Mouse (Mus musculus) adrenal gland, postnatal 14 days (tissue): ENCODE measurements at regions not wholly inside any gene's neighbourhood (a gene's known extent, or its start where the extent isn't known, plus 50 kb on each side); places are given as distances from the start of the nearest gene placed in this dataset.
A peak's percentile ranks its signal among the peaks of the same experiment; 100 is the strongest.

Experiments
- DNase-seq: peaks from one replicate; pipeline ENCODE4 v3.0.0; 2021; ENCODE audit warnings: mixed read lengths

GRCm38 (mm10) chr14:72219523-72219922 lies 272.1 kb downstream of the Gm9195 start:
- DNase-seq = no peak

DNA sequence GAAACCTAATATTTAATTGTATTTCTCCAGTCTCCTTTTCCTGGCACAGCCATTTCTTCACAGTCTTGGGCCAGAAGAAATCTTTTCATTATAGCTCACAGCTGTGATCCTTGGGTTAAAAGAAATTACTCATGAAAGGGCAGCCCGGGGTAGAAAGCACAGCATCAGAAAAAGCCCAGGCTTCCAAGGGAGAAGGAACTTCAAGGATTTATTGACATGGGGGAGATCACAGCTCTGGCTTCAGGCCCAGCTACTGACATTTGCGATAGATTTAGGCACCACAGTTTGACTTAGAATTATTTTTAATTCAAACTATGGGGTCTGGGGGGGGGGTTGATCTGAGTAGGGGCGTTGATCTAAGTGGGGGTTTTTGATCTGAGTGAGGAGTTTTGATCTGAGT lies 291.3 kb downstream of the Gm9195 start:
- DNase-seq = no peak

- no peak for DNase-seq
Measured at GRCm38 (mm10) chr14:72199900-72200299, 291.7 kb downstream of the Gm9195 start.

- DNase-seq = no peak
Measured at GRCm38 (mm10) chr14:72197972-72198371, 293.7 kb downstream of the Gm9195 start.

DNA sequence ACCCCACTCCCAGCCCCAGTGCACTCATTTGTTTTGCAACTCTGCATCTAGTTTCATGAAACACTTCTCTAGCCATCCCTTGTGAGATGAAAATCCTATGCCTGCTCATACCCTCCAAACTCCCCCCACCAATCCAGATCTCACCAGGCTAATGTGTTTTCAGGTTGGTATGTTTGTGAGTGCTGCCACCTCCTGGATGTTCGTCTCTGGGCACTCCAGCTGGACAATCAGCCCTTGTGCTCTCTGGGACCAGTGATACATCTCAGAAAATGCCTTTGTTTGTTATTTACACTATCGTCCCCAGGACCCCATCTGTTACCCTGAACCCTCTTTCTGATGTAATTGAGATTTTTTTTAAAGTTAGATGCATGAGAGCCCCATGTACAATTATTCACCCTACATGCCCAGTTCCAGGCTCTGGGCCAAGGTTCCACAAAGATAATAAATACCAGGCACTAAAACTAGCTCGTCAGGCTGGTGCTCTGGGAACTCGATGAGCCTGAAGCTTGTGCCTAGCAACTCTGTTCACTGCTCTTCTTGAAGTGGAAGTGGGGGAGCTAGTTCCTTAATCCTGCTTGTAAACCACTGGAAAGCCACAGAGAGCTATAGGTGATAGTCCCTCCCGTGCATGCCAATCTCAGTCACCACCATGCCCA lies 304.2 kb downstream of the Gm9195 start:
- DNase-seq = peak; percentile 24

GRCm38 (mm10) chr14:72175751-72176150 lies 315.9 kb downstream of the Gm9195 start:
- no peak for DNase-seq

GRCm38 (mm10) chr14:72172549-72173405 lies 318.9 kb downstream of the Gm9195 start:
- no peak for DNase-seq

DNA sequence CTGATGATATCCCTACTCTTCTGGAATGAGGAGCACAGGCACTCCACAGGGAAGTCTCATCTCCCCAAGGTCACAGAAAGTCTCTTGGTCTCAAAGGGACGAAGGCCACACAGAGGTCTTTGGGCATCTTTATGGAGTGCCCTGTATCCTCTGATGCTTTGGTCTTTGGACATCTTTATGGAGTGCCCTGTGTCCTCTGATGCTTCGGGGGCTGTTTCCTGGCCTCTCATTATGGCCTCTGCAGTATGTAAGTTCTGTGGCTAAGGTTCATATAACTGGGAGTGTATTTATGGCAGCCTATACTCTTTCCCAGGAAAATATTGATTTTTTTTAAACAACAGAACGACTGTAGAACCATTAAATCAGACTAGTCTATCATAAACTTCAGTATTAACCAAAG lies 319.9 kb downstream of the Gm9195 start:
- no peak for DNase-seq

DNA sequence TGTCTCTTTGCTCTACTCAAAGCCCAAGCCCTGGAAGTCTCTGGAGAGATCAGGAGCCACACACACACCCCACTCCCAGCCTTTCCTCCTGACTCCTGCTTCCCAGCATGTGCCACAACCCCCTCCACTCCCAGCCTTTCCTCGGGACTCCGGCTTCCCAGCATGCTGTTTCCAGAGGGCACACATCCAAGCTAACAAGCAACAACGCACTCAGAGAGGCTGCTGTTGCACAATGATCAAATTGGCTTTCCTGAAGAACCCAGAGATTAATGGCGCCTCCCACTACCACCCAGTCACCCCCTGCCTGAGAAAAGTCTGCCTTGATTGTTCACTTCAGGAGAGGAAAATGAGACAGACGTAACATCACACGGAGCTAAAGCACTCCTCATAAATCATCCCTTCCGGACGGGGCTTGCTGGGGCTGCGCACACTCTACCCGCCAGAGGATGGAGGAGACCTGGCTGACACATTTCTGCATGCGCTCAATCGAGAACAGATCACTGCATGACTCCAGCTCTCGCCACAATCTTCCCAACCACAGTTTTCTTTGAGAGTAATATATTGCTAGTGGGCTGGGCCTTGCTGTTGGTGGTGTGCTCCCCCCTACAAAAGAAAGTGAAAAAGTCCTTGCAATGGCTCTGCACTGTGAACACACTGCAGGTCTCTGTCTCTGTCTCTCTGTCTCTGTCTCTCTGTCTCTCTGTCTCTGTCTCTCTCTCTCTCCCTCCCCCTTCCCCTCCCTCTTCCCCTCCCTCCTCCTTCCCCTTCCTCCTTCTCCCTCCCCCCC lies 332.9 kb downstream of the Gm9195 start:
- peak; percentile 12 for DNase-seq

DNA sequence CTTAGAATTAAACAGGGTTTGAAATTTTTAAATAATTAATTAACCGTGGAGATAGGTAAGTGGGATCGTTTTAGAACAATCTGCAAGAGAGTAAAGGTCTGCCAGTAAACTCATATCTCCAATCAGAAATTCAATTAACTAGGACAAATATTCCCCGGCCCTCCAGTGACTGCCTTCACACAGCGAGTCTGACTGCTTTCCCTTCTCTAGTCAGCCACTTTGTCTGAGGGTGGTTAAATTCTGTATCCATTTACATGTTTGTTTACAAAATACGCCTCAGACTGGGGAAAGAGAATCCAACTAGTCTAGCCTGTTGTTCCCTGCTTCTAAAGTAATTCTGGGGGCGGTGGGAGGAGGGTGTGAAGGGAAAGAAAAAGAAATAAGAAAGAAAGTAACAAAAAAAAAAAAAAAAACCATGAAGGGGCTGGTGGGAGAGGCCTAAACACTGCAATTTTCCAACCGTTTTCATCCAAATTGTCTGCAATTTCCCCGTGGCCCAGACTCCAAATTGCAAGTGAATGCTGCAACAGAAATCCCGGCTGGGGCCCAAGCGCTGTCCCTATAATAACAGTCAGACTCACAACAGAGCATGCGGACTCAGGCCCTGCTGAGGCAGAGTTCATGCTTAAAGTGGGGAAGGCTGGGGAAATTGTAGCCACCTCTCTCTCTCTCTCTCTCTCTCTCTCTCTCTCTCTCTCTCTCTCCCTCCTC lies 336.3 kb downstream of the Gm9195 start:
- DNase-seq = no peak

DNA sequence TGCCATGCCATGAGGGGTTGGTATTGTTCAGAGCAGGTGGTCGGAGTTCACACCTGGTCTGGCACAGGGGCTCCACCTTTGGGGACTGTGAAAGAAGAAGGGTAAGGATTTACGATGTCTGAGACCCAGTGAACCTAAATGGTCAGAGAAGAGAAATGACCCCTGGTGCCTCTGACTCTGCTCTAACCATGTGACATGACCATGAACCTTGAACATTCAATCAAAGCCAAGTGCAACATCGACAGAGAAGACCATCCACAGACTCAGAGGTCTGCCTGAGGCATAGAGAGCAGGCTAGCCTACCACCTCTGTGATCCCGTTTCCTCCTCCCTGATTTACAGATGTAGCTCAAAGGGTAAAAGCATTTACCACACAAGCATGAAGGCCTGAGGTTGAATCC lies 340.0 kb downstream of the Gm9195 start:
- DNase-seq = no peak

DNA sequence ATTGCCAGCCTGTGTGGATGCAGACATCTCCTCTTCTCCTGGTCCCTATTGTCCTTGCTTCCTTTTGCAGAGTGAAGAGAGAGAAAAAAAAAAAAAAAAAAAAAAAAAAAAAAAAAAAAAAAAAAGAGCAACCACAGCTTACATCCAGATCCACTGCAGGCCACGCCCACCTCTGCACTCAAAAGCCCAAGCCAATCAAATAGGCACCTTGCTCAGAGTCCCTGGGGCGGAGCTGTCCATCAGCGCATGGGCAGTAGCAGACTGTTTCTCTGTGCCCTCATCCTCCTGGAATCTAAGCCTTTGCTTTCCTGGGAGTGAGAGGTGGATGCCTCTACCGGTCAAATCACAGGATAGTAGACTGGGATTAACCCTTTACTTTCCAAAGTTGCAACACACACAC lies 342.2 kb downstream of the Gm9195 start:
- peak; percentile 22 for DNase-seq

GRCm38 (mm10) chr14:72148886-72149285 lies 342.8 kb downstream of the Gm9195 start:
- no peak for DNase-seq

DNA sequence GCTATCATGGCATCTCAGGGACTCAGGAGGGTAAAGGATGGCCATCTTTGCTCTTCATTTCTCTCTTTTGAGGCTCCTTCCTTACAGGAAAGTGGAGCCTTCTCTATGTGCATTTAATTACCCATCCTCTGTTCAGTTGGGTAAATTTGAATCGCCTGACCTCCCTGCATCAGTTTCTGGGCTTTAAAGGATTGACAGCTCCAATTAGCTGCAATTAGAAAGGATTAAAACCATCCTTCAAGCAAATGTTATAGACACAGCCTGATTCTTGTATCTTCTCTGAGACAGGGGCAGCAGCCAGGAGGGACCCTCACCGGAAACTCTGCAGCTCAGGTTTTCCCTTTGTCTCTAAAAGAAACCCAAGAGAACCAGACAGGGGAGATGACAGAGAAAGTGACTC lies 345.3 kb downstream of the Gm9195 start:
- no peak for DNase-seq

DNA sequence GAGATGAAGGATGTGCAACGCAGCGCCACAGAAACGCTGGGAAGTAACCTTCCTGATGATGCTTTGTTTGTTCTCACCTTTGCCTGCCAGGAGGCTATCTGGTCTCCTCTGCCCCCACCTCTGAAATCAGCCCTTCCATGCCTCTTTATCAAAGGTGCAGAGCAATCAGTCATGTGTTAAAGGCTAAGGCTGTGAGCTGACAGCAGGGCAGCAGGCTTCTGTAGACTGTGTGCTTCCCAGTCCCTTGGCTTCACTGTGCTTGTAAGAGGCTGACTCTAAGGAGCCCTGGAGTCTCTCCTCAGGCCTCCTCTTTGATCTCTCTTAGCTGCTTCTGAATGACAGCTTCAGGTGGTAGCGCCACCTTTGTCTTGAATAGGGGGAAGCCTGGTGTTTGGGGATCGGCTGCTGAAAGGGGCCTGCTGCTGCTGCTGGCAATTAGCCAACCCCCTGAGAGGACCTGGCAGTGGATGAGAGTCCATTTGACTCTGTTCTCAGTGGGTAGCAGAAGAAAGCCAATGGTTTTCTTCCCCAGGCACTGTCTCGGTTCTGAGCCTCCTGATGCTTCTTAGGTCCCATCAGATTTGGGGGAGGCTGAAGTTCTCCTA lies 348.7 kb downstream of the Gm9195 start:
- no peak for DNase-seq

- no peak for DNase-seq
Measured at GRCm38 (mm10) chr14:72141136-72141535, 350.5 kb downstream of the Gm9195 start.

- DNase-seq = no peak
Measured at GRCm38 (mm10) chr14:72130149-72130548, 361.5 kb downstream of the Gm9195 start.

DNA sequence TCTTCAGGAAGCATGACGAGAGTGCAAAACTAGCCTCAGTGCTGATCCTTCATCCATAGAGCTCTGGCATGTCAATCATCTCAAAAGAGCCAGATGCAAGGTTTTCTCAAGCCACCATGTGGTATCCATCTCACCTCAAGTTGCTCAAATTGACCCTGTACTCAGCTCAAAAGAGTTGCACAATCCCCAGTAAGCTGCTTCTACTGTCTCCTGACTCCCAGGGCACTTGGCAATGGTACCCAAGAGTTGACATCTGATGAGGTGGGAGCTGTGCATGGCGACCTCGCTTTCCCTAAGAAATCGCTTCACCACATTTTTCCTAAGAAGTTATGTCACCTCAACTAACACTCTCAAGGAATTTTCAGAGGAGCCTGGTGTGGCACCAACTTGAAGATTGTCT lies 369.9 kb downstream of the Gm9195 start:
- no peak for DNase-seq

GRCm38 (mm10) chr14:72121006-72121405 lies 370.6 kb downstream of the Gm9195 start:
- no peak for DNase-seq

DNA sequence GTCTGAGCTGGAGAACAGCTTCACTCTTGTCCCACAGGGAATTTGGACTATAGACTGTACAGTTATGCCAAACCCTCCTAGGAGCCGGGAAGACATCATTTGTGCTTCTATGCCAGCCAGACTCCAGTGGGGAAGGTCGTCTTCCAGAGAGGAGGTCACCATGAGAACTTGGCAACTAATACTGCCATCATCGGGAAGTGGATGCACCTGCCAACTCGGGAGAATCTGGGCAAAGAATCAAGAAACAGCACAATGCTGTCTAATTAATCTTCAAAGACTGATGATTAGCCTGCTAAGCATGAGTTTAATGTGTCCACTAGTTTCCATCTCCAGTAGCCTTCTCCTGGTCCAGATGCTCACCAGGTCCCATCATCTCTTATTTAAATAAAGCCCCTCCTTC lies 374.8 kb downstream of the Gm9195 start:
- DNase-seq = peak; percentile 10

- DNase-seq = no peak
Measured at GRCm38 (mm10) chr14:72113377-72113993, 378.2 kb downstream of the Gm9195 start.
